Mouse (Mus musculus) retina, embryonic 14.5 days (tissue): Measurements from ENCODE around the gene Slc27a3.
"Not testable (repeated sequence)": the region's sequence is repeated elsewhere in the genome, so short reads cannot be mapped to it uniquely, and the experiment has no call there.

ENCODE experiments used
- DNase-seq: peaks from one replicate; pipeline ENCODE4 v3.0.0-alpha.2; 2015; ENCODE audit warnings: low spot score

Gene Slc27a3

DNA sequence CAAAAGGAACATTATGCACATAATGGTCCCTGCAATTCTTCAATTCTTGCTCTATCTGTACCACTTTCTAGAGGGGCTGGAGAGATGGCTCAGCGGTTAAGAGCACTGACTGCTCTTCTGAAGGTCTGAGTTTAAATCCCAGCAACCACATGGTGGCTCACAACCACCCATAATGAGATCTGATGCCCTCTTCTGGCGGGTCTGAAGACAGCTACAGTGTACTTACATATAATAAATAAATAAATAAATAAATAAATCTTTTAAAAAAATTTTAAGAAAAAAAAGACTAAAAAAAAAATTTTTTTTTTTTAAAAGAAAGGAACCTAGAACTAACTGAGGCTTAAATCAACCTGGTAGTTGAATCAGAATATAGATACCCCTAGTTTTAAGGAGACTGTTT, 46.9 kb downstream of the Slc27a3 start:
- DNase-seq = not testable (repeated sequence)

DNA sequence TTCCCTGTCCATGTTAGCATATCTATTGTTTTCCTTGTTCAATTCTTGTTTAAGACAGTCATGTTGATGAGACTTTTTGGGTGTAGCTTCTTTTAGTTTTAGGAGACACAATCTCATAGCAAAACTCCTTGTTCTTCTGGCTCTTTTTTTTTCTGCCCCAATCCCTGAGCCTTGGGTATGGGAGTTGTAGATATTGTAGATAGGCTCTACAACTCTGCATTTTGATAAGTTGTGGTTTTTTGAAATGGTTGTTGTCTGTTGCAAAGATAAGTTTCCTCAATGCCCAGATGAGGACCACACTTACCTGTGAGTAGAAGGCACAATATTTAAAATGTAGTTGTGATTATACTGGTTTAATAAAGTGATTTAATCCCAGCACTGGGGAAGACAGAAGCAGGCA, 49.6 kb downstream of the Slc27a3 start:
- DNase-seq = no peak

DNA sequence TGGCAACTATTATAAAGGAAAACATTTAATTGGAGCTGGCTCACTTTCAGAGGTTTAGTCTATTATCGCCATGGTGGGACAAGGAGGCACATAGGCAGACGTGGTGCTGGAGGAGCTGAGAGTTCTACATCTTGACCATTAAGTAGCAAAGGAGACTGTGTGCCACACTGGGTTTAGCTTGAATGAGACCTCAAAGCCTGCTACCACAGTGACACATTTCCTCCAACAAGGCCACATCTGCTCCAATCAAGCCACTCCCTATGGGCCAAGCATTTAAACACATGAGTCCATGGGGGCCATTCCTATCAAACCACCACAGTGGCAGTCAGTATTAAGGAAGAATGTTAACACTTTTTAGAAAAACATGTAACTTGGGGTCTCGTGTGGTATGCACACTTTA, 51.5 kb downstream of the Slc27a3 start:
- no peak for DNase-seq

DNA sequence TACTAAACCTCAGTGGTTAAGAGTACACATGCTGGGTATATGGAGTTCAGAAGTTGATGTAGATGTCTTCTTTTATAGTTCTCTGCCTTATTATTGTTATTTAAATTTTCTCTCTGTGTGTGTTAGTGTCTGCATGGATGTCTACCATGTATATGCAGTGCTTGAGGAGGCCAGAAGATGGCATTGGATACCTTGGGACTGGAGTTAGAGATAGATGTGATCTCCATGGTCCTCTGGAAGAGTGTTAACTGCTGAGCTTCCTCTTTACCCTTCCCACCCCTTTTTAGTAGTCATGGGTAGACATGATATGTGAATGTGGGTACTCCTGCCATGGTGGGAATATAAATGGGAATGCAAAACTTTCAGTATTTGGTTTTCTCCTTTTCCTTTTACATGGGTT, 54.2 kb downstream of the Slc27a3 start:
- no peak for DNase-seq
